Mouse (Mus musculus): ENCODE measurements around the gene Uqcc2. TPM values are rescaled to one million over a fixed set of nuclear protein-coding genes. Genes with fewer than 3 reads are reported as not detected.
A peak's percentile ranks its signal among the peaks of the same experiment; 100 is the strongest.

Gene Uqcc2
- polyA plus RNA-seq, 1 experiment = 1,028 TPM

GRCm38 (mm10) chr17:27119954-27120353, 13.8 kb downstream of the Uqcc2 start:
- H3K4me3 ChIP-seq (ENCODE audit: control insufficient read depth, low read depth, low read length) = no peak overlapping the region
- no peak for TF ChIP-seq CTCF (IDR thresholded peaks at IDR 0.05; ENCODE audit: control insufficient read depth, insufficient read depth, insufficient replicate concordance, low read depth, low read length)
- TF ChIP-seq POLR2A (IDR thresholded peaks at IDR 0.05; ENCODE audit: control insufficient read depth, low read depth, low read length) = no peak
- H3K27me3 ChIP-seq (ENCODE audit: control insufficient read depth, insufficient read depth, low read length) = no peaks in the 10 kb centered on the region
- H3K4me1 ChIP-seq (ENCODE audit: control insufficient read depth, insufficient read depth, low read length) = peaks cover 4% of the 10 kb centered on the region; the same call in 1 of the 2 replicates
- H3K36me3 ChIP-seq (ENCODE audit: control insufficient read depth, insufficient read depth, low read length) = no peaks in the 10 kb centered on the region
- H3K27ac ChIP-seq (ENCODE audit: control insufficient read depth, insufficient read depth, low read depth, low read length) = no peak overlapping the region

DNA sequence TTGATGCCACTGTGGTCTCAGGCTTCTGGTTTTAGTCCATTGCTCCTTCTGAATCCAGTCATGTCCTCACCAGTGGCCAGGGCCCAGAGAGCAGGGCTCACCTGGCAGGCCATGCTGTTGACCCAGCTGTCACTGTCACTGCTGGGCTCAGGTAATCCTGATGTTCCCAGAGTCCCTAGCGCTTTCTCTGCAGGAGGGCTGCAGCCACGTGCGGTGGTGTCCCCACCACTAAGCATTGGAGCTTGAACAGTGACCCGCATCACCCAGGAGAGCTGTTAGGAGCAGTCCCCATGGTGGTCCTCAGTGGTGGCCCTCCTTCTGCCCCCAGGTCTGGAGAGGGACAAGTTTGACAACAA, 14.2 kb downstream of the Uqcc2 start:
- no peaks in the 10 kb centered on the region for H3K36me3 ChIP-seq (ENCODE audit: control insufficient read depth, insufficient read depth, low read length)
- no peak for TF ChIP-seq POLR2A (IDR thresholded peaks at IDR 0.05; ENCODE audit: control insufficient read depth, low read depth, low read length)
- TF ChIP-seq CTCF (IDR thresholded peaks at IDR 0.05; ENCODE audit: control insufficient read depth, insufficient read depth, insufficient replicate concordance, low read depth, low read length) = no peak
- no peak overlapping the region for H3K27ac ChIP-seq (ENCODE audit: control insufficient read depth, insufficient read depth, low read depth, low read length)
- peaks cover 4% of the 10 kb centered on the region; the same call in 1 of the 2 replicates for H3K4me1 ChIP-seq (ENCODE audit: control insufficient read depth, insufficient read depth, low read length)
- no peak overlapping the region for H3K4me3 ChIP-seq (ENCODE audit: control insufficient read depth, low read depth, low read length)
- no peaks in the 10 kb centered on the region for H3K27me3 ChIP-seq (ENCODE audit: control insufficient read depth, insufficient read depth, low read length)

- H3K27me3 ChIP-seq (ENCODE audit: control insufficient read depth, insufficient read depth, low read length) = no peaks in the 10 kb centered on the region
- H3K27ac ChIP-seq (ENCODE audit: control insufficient read depth, insufficient read depth, low read depth, low read length) = no peak overlapping the region
- H3K4me3 ChIP-seq (ENCODE audit: control insufficient read depth, low read depth, low read length) = no peak overlapping the region
- no peaks in the 10 kb centered on the region for H3K36me3 ChIP-seq (ENCODE audit: control insufficient read depth, insufficient read depth, low read length)
- H3K4me1 ChIP-seq (ENCODE audit: control insufficient read depth, insufficient read depth, low read length) = peaks cover 4% of the 10 kb centered on the region; the same call in 1 of the 2 replicates
- TF ChIP-seq CTCF (IDR thresholded peaks at IDR 0.05; ENCODE audit: control insufficient read depth, insufficient read depth, insufficient replicate concordance, low read depth, low read length) (no peak), POLR2A (IDR thresholded peaks at IDR 0.05; ENCODE audit: control insufficient read depth, low read depth, low read length) (no peak)
These were observed 14.8 kb downstream of the Uqcc2 start for GRCm38 (mm10) chr17:27118676-27119539.

GRCm38 (mm10) chr17:27110072-27110471, 23.6 kb downstream of the Uqcc2 start:
- Histone ChIP-seq H3K4me1 (ENCODE audit: control insufficient read depth, insufficient read depth, low read length) (peaks cover 2% of the 10 kb centered on the region), H3K4me3 (ENCODE audit: control insufficient read depth, low read depth, low read length) (no peak overlapping the region), H3K27ac (ENCODE audit: control insufficient read depth, insufficient read depth, low read depth, low read length) (no peak overlapping the region), H3K36me3 (ENCODE audit: control insufficient read depth, insufficient read depth, low read length) (no peaks in the 10 kb centered on the region), H3K27me3 (ENCODE audit: control insufficient read depth, insufficient read depth, low read length) (no peaks in the 10 kb centered on the region)
- TF ChIP-seq POLR2A (IDR thresholded peaks at IDR 0.05; ENCODE audit: control insufficient read depth, low read depth, low read length) (no peak), CTCF (IDR thresholded peaks at IDR 0.05; ENCODE audit: control insufficient read depth, insufficient read depth, insufficient replicate concordance, low read depth, low read length) (no peak)

GRCm38 (mm10) chr17:27107936-27108335, 25.8 kb downstream of the Uqcc2 start:
- Histone ChIP-seq H3K27me3 (ENCODE audit: control insufficient read depth, insufficient read depth, low read length) (no peaks in the 10 kb centered on the region), H3K4me1 (ENCODE audit: control insufficient read depth, insufficient read depth, low read length) (peaks cover 2% of the 10 kb centered on the region), H3K27ac (ENCODE audit: control insufficient read depth, insufficient read depth, low read depth, low read length) (no peak overlapping the region), H3K36me3 (ENCODE audit: control insufficient read depth, insufficient read depth, low read length) (no peaks in the 10 kb centered on the region), H3K4me3 (ENCODE audit: control insufficient read depth, low read depth, low read length) (no peak overlapping the region)
- no peak for TF ChIP-seq POLR2A (IDR thresholded peaks at IDR 0.05; ENCODE audit: control insufficient read depth, low read depth, low read length)
- TF ChIP-seq CTCF (IDR thresholded peaks at IDR 0.05; ENCODE audit: control insufficient read depth, insufficient read depth, insufficient replicate concordance, low read depth, low read length) = no peak

DNA sequence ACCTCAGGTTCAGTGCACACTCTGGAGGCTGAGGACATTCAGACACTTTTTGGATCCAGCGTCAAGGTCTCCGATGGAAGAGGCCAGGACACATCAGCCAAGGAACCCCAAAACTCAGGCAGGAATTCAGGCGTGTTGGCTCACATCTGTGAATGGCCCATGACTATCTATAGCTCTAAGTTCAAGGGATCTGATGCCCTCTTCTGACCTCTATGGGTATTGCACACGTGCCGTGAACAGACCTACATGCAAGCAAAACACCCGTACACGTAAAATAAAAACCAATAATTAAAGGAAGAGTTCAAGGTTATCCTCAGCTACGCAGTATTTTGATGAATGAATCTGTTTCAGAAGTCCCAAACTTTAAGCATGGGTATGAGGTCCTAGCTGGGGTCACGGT, 27.0 kb downstream of the Uqcc2 start:
- peak; percentile 16; the same call in 1 of the 2 replicates for TF ChIP-seq CTCF (IDR thresholded peaks at IDR 0.05; ENCODE audit: control insufficient read depth, insufficient read depth, insufficient replicate concordance, low read depth, low read length)
- TF ChIP-seq POLR2A (IDR thresholded peaks at IDR 0.05; ENCODE audit: control insufficient read depth, low read depth, low read length) = no peak
- Histone ChIP-seq H3K4me1 (ENCODE audit: control insufficient read depth, insufficient read depth, low read length) (peaks cover 2% of the 10 kb centered on the region), H3K36me3 (ENCODE audit: control insufficient read depth, insufficient read depth, low read length) (no peaks in the 10 kb centered on the region), H3K4me3 (ENCODE audit: control insufficient read depth, low read depth, low read length) (peak overlapping the region; percentile 67), H3K27me3 (ENCODE audit: control insufficient read depth, insufficient read depth, low read length) (no peaks in the 10 kb centered on the region), H3K27ac (ENCODE audit: control insufficient read depth, insufficient read depth, low read depth, low read length) (no peak overlapping the region)

DNA sequence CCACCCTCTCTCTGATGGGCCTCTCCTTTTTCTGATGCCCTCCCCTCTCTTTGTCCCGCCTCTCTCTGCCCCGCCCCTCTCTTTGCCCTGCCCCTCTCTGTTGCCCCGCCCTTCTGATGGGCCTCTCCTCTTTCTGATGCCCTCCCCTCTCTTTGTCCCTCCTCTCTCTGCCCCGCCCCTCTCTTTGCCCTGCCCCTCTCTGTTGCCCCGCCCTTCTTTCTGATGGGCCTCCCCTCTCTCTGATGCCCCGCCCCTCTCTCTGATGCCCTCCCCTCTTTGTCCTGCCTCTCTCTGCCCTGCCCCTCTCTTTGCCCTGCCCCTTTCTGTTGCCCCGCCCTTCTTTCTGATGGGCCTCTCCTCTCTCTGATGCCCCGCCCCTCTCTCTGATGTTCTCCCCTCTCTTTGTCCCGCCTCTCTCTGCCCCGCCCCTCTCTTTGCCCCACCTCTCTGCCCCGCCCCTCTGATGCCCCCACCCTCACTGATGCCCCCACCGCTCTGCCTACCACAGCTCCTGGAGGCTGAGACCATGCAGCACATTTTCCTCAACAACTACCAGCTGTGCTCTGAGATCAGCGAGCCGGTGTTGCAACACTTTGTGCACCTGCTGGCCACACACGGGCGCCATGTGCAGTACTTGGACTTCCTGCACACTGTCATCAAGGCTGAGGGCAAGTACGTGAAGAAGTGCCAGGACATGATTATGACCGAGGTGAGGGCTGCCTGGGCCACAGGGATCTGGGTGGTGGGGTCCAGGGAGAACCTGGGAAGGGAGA, 27.8 kb downstream of the Uqcc2 start:
- Histone ChIP-seq H3K4me1 (ENCODE audit: control insufficient read depth, insufficient read depth, low read length) (peaks cover 2% of the 10 kb centered on the region), H3K4me3 (ENCODE audit: control insufficient read depth, low read depth, low read length) (peak overlapping the region; percentile 67), H3K27me3 (ENCODE audit: control insufficient read depth, insufficient read depth, low read length) (no peaks in the 10 kb centered on the region), H3K27ac (ENCODE audit: control insufficient read depth, insufficient read depth, low read depth, low read length) (no peak overlapping the region), H3K36me3 (ENCODE audit: control insufficient read depth, insufficient read depth, low read length) (no peaks in the 10 kb centered on the region)
- TF ChIP-seq CTCF (IDR thresholded peaks at IDR 0.05; ENCODE audit: control insufficient read depth, insufficient read depth, insufficient replicate concordance, low read depth, low read length) = no peak
- peak; percentile 42; the same call in 1 of the 2 replicates for TF ChIP-seq POLR2A (IDR thresholded peaks at IDR 0.05; ENCODE audit: control insufficient read depth, low read depth, low read length)
